Mouse (Mus musculus) liver, embryonic 12.5 days (tissue): ENCODE measurements at regions not wholly inside any gene's neighbourhood (a gene's known extent, or its start where the extent isn't known, plus 50 kb on each side); places are given as distances from the start of the nearest gene placed in this dataset.

Experiments used
- ATAC-seq: fragments of 200-750 bp; cut with Nextera tagmentation; 2 replicates; pipeline ENCODE4 v1.8.0; 2017; ENCODE audit warnings: moderate number of reproducible peaks, mild to moderate bottlenecking, moderate library complexity
- H3K27ac ChIP-seq: fragments of 300-500 bp; sonication (generic); 2 replicates; pipeline ENCODE4 v1.5.1; 2016; ENCODE audit warnings: mild to moderate bottlenecking
- H3K27me3 ChIP-seq: fragments of 300-500 bp; sonication (generic); replicated peaks from 2 replicates; pipeline ENCODE4 v1.6.1; 2016; ENCODE audit warnings: mild to moderate bottlenecking, moderate library complexity
- H3K36me3 ChIP-seq: fragments of 300-500 bp; sonication (generic); 2 replicates; pipeline ENCODE4 v1.6.1; 2016; ENCODE audit warnings: mild to moderate bottlenecking, moderate library complexity
- H3K4me1 ChIP-seq: fragments of 300-500 bp; sonication (generic); 2 replicates; pipeline ENCODE4 v1.6.1; 2016
- H3K4me2 ChIP-seq: fragments of 300-500 bp; sonication (generic); 2 replicates; pipeline ENCODE4 v1.6.1; 2016; ENCODE audit warnings: mild to moderate bottlenecking, moderate library complexity
- H3K4me3 ChIP-seq: fragments of 300-500 bp; sonication (generic); 2 replicates; pipeline ENCODE4 v1.5.1; 2016; ENCODE audit warnings: mild to moderate bottlenecking, moderate library complexity
- H3K9ac ChIP-seq: fragments of 300-500 bp; sonication (generic); 2 replicates; pipeline ENCODE4 v1.6.1; 2016; ENCODE audit warnings: mild to moderate bottlenecking, moderate library complexity
- H3K9me3 ChIP-seq: fragments of 300-500 bp; sonication (generic); replicated peaks from 2 replicates; pipeline ENCODE4 v1.6.1; 2016; ENCODE audit warnings: mild to moderate bottlenecking, moderate library complexity
- WGBS: fragments of 180-500 bp; shearing (Covaris S2); methylation state at CpG from one replicate; pipeline ENCODE4 v1.1.7; 2016; ENCODE audit not compliant: insufficient replicate concordance; 5-methylcytosine and 5-hydroxymethylcytosine counted together

DNA sequence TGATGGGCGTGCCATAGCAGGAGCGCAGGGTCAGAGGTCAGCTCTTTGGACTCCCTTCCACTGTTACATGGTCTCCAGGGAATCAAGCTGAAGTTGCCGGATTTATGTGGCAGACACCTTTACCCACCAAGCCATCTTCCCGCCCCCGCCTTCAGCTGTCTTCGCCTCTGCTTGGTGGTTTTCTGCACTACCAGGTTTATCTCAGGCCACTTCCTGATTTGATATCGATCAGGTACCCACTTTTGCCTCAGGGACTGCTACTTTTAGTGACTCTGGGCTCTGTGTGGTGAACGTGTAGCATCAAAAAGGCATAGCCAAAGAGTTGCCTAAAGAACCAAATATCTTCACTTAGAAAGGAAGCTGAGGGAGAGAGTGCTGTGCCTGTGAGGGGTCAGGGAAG is 75.5 kb upstream of the Mrps10 start:
- Histone ChIP-seq H3K27ac (no peak overlapping the region), H3K36me3 (peaks cover 2% of the 10 kb centered on the region; the same call in 1 of the 2 replicates), H3K9ac (no peak overlapping the region), H3K4me3 (no peak overlapping the region), H3K27me3 (no peaks in the 10 kb centered on the region), H3K4me1 (peaks cover 50% of the 10 kb centered on the region), H3K9me3 (no peaks in the 10 kb centered on the region), H3K4me2 (no peak overlapping the region)
- no peak for ATAC-seq
- WGBS: 45% methylated on average over 8 of the region's 8 CpGs

DNA sequence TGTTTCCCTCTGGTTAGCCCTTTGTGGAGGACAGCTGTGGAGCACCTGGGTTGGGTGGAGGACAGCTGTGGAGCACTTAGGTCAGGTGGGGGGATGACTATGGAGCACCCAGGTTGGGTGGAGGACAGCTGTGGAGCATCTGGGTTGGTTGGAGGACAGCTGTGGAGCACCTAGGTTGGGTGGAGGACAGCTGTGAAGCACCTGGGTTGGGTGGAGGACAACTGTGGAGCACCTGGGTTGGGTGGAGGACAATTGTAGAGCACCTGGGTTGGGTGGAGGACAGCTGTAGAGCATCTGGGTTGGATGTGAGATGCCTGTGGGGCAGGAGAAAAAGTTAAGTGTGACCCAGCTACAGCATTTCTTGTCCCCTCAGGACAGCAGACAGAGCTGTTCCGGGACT is 77.1 kb upstream of the Mrps10 start:
- 70% methylated on average over 1 of the region's 1 CpGs for WGBS
- Histone ChIP-seq H3K9me3 (no peaks in the 10 kb centered on the region), H3K4me2 (no peak overlapping the region), H3K27me3 (no peaks in the 10 kb centered on the region), H3K36me3 (peaks cover 9% of the 10 kb centered on the region; the same call in 1 of the 2 replicates), H3K4me3 (no peak overlapping the region), H3K9ac (no peak overlapping the region), H3K4me1 (peaks cover 44% of the 10 kb centered on the region), H3K27ac (no peak overlapping the region)
- ATAC-seq: no peak

DNA sequence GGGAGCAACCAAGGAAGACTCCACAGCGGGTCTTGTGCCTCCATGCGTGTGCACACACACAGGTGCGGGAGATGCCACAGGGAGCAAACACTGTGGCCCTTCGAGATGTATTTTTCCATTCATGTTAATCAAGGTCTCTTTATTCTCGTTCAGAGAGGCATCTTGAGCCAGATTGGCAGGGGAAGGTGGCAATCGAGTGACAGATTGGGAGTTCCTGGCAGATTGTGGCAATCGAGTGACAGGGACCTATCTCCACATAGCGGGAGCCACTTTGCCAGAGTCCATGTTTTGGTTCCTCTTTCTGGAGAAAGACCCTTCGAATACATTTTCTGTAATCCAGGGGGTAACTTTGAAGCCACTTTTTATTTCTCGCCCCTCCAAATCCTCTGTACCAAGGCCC is 83.1 kb upstream of the Mrps10 start:
- no peak overlapping the region for H3K4me2 ChIP-seq
- no peaks in the 10 kb centered on the region for H3K9me3 ChIP-seq
- H3K27me3 ChIP-seq: no peaks in the 10 kb centered on the region
- H3K27ac ChIP-seq: no peak overlapping the region
- H3K4me3 ChIP-seq: no peak overlapping the region
- peaks cover 9% of the 10 kb centered on the region; the same call in 1 of the 2 replicates for H3K36me3 ChIP-seq
- ATAC-seq: no peak
- no peak overlapping the region for H3K9ac ChIP-seq
- H3K4me1 ChIP-seq: 0 out of 2 replicates have a peak, but pooled peaks cover 2% of the 10 kb centered on the region
- 67% methylated on average over 10 of the region's 10 CpGs for WGBS

DNA sequence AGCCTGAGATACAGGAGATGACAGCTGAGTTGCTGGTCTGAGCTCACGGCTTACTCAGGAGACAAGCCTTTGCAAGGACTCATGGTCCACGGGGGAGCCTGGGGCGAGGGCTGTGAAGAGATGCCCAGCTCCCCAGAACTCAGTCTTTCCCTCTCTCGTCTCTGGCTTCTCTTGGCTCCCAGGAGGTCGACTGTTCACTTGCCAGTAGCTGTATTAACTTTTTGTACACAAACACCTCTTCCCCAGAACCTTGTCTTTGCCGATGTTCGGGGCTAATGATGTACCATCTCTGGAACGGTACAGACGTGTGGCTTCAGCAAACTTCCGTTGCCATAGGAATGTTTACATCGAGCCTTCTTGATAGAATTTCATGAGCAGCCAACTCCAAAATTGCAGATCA is 84.5 kb upstream of the Mrps10 start:
- Histone ChIP-seq H3K36me3 (peaks cover 9% of the 10 kb centered on the region; the same call in 1 of the 2 replicates), H3K4me3 (no peak overlapping the region)
- 74% methylated on average over 11 of the region's 11 CpGs for WGBS

DNA sequence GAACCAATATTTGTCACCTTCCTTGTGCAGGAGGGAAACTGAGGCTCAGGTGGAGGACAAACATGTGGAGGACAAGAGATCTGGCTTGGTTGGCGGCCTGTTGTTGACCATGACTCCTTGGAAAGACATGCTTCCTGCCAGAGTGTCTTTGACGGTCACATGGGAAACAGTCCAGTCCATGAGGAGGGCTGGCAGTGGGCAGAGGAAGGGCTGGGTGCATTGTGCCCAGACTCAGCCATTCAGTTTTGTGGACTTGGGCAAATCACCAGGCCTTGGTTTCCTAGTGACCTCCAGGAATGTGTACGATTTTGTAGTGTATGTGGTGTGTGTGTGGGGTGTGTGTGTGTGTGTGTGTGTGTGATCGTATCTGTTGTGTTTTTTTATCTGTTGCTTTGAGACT is 85.5 kb upstream of the Mrps10 start:
- peaks cover 7% of the 10 kb centered on the region; the same call in 1 of the 2 replicates for H3K36me3 ChIP-seq
- H3K27me3 ChIP-seq: no peaks in the 10 kb centered on the region
- WGBS: 76% methylated on average over 4 of the region's 4 CpGs
- H3K4me2 ChIP-seq: no peak overlapping the region
- H3K4me1 ChIP-seq: peaks cover 9% of the 10 kb centered on the region
- no peak overlapping the region for H3K9ac ChIP-seq
- no peak overlapping the region for H3K4me3 ChIP-seq
- no peak for ATAC-seq
- H3K9me3 ChIP-seq: no peaks in the 10 kb centered on the region
- no peak overlapping the region for H3K27ac ChIP-seq

More for the DNA sequence above, 84.5 kb upstream of the Mrps10 start:
- ATAC-seq: no peak
- Histone ChIP-seq H3K27ac (no peak overlapping the region), H3K27me3 (no peaks in the 10 kb centered on the region), H3K9me3 (no peaks in the 10 kb centered on the region), H3K9ac (no peak overlapping the region), H3K4me1 (peaks cover 4% of the 10 kb centered on the region), H3K4me2 (no peak overlapping the region)

DNA sequence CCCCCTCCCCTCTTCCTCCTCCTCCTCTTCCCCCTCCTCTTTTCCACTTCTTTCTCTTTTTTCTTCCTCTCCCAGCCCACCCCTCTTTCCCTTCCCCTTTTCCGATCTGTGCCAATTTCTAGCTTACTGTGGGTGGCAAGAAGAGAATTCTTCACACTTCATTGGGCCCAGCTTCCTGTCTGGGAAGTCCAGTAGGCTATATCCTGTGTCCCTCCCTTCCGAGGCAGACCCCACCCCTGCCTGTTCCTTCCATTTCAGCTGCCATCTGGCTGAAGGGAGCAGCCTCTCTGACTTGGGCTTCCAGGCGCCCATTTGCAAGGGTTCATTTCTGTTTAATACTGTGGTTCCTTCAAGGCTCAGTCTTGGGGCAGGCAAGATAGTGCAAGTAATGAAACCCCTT is 86.2 kb upstream of the Mrps10 start:
- no peak for ATAC-seq
- 45% methylated on average over 3 of the region's 3 CpGs for WGBS
- no peaks in the 10 kb centered on the region for H3K27me3 ChIP-seq
- no peak overlapping the region for H3K27ac ChIP-seq
- no peak overlapping the region for H3K4me3 ChIP-seq
- peaks cover 6% of the 10 kb centered on the region; the same call in 1 of the 2 replicates for H3K36me3 ChIP-seq
- no peaks in the 10 kb centered on the region for H3K9me3 ChIP-seq
- no peak overlapping the region for H3K4me2 ChIP-seq
- peaks cover 16% of the 10 kb centered on the region for H3K4me1 ChIP-seq
- no peak overlapping the region for H3K9ac ChIP-seq

DNA sequence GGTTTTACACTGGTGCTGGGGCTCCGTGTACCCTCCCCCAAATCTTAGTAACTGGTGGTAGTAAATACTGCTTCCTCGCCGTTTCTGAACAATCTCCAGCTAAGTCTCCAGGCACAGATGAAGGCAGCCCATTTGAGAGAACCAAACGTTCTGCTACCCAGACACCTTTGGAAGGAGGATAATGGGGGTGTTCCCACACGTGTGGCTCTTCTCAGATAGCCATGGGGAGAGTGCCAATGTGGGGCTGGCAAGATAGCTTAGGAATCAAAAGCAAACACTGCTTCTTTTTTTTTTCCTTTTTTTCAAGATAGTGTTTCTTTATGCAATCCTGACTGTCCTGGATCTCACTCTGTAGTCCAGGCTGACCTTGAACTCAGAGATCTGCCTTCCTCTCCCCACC is 90.8 kb upstream of the Mrps10 start:
- H3K4me3 ChIP-seq: no peak overlapping the region
- ATAC-seq: no peak
- H3K9me3 ChIP-seq: no peaks in the 10 kb centered on the region
- H3K36me3 ChIP-seq: peaks cover 9% of the 10 kb centered on the region; the same call in 1 of the 2 replicates
- 52% methylated on average over 5 of the region's 5 CpGs for WGBS
- H3K27me3 ChIP-seq: no peaks in the 10 kb centered on the region
- peaks cover 59% of the 10 kb centered on the region for H3K4me1 ChIP-seq
- H3K4me2 ChIP-seq: no peak overlapping the region
- H3K27ac ChIP-seq: no peak overlapping the region
- no peak overlapping the region for H3K9ac ChIP-seq

DNA sequence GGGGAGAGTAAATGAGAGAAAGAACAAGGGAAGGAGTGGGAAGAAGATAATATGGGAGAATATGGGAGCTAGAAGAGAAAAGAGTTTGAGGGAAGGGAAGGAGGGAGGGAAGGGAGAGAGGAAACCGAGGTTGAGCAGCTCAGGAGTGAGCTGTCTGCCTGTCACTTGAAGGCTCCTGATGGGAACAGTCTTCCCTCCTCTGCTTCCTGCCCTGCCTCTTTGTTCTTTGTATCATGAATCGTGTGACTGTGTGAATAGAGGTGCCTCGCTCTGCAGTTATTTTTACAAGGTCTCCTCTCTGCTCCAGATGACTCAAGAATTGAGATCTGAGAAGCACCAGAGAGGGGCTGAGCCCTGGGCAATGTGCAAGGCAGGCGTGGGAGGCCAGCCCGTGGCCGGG is 92.0 kb upstream of the Mrps10 start:
- 67% methylated on average over 6 of the region's 6 CpGs for WGBS
- Histone ChIP-seq H3K4me3 (no peak overlapping the region), H3K27me3 (no peaks in the 10 kb centered on the region), H3K4me1 (peaks cover 71% of the 10 kb centered on the region), H3K36me3 (peaks cover 9% of the 10 kb centered on the region; the same call in 1 of the 2 replicates), H3K4me2 (no peak overlapping the region), H3K27ac (no peak overlapping the region), H3K9me3 (no peaks in the 10 kb centered on the region), H3K9ac (no peak overlapping the region)
- ATAC-seq: no peak

DNA sequence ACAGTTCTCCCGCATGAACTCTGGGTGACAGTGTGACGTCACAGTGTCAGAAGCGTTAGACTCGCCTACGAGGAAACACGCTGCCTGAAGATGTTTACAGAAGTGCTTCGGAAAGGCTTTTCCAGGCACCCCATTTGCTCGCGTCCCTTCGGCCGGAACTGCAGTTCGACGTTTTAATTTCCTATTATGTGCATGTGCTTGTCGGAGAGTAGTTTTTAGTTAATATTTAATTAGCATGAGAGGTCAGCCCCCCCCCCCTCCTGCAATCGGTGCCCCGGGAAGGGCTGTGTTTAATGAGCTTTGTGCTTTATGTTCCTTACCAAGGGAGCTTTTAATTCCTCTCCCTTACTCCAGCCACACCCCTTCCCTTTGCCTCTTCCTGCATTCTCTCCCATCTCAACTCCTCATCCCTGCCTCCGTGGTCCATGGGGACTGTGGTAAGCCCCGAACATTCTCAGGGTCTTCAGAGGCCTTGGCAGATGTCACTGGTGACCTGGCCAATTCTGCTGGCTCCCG is 92.8 kb upstream of the Mrps10 start:
- H3K9me3 ChIP-seq: no peaks in the 10 kb centered on the region
- peaks cover 9% of the 10 kb centered on the region; the same call in 1 of the 2 replicates for H3K36me3 ChIP-seq
- H3K27me3 ChIP-seq: no peaks in the 10 kb centered on the region
- H3K4me2 ChIP-seq: no peak overlapping the region
- H3K4me3 ChIP-seq: no peak overlapping the region
- 78% methylated on average over 19 of the region's 19 CpGs for WGBS
- no peak overlapping the region for H3K27ac ChIP-seq
- no peak overlapping the region for H3K9ac ChIP-seq
- ATAC-seq: no peak
- H3K4me1 ChIP-seq: peaks cover 71% of the 10 kb centered on the region

DNA sequence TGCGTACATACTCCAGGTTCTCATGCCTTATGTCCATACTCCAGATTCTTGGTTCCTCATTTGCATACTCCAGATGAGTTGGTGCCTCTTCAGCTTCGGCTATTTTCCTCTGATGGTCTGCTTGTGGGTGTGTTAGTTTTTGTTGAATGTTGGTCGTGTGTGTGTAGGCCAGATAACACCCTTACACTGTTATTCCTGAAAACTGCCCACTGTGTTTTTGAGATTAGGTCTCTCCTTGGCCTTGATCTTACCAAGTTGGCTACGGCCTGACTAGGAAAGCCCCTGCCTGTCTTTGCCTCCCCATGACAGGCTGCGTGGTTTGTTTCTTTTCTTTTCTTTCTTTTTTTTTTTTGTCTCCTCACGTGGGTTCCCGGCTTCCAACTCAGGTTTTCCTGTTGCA is 95.4 kb upstream of the Mrps10 start:
- 23% methylated on average over 7 of the region's 7 CpGs for WGBS
- Histone ChIP-seq H3K9ac (no peak overlapping the region), H3K27ac (peak overlapping the region; percentile 76), H3K4me3 (no peak overlapping the region), H3K4me1 (peaks cover 63% of the 10 kb centered on the region), H3K36me3 (peaks cover 9% of the 10 kb centered on the region; the same call in 1 of the 2 replicates), H3K4me2 (peak overlapping the region; percentile 54), H3K9me3 (0 out of 2 replicates have a peak, but pooled peaks cover 1% of the 10 kb centered on the region), H3K27me3 (no peaks in the 10 kb centered on the region)
- peak; percentile 87 for ATAC-seq

DNA sequence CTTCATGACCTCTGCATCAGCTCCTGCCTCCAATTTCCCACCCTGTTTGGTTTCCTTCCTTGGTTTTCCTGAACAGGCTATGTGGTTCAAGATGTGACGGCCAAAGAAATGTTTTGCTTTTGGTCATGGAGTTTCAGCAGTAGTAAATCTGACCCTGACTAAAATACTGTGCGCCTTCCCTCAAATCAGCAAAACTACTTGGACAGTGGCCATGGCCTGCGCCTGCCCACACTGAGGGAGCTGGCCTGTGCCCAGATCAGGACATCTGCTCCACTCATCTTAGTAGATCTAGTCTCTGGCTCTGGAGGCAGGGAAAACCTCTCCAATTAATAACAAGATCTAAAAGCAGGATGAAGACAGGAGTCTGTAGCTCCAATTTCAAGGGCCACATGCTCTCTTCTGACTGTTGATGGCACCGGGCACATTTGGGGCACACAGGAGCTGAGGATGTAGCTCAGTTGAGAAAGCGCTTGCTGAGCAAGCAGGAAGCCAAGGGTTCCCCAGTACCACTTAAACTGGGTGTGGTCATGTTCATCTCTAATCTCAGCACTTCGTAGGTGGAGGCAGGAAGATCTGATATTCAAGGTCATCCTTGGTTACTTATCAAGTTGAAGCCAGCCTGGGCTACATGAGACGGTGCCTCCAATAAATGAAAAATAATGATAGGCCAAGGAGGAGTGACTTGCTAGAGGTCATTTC is 96.6 kb upstream of the Mrps10 start:
- Histone ChIP-seq H3K4me2 (0 out of 2 replicates have a peak overlapping the region, but pooled peaks have one; percentile 13), H3K36me3 (peaks cover 8% of the 10 kb centered on the region), H3K4me3 (no peak overlapping the region), H3K9me3 (peaks cover 12% of the 10 kb centered on the region; the same call in 1 of the 2 replicates), H3K27ac (no peak overlapping the region), H3K9ac (no peak overlapping the region), H3K4me1 (peaks cover 51% of the 10 kb centered on the region), H3K27me3 (no peaks in the 10 kb centered on the region)
- peak; percentile 42 for ATAC-seq
- WGBS: 67% methylated on average over 7 of the region's 7 CpGs

DNA sequence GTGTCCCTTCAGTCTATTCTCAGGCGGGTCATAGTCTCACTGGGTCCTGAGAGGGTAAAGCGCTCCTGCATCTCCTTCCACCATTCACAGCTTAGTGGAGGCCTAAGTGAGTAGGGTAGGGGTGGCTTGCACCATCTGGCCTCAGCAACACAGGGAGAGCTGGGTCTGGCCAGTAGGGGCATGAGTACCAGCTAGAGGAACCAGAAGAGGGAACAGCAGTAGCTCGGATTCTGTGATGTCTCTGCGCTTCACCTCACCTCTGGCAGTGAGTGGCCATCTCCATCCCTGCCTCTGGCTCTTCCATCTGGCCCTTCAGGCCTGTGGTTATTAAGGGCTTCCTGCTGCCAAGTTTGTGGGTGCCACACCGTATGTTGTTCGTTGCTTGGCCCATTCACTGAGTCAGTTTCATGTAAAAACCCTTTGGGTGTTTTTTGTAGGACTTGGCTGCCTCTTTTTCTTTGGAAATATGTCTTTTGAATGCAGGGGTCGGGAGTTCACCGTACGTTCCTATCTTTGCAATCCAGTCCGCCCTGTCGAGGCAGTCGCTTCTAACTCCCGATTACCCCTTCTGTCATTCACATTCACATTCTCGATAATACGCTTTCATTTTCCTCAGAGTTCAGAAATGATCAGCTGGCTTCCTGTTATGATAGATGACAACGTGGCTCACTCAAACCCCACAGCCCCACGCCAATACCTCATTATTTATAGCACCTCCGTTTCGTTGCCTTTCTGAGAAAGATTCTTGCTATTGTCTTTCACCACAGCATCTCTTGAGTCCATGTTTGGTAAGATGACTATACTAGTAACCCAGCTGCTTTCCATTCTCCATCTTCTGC is 99.4 kb upstream of the Mrps10 start:
- no peak overlapping the region for H3K27ac ChIP-seq
- H3K27me3 ChIP-seq: no peaks in the 10 kb centered on the region
- no peak overlapping the region for H3K4me2 ChIP-seq
- no peak for ATAC-seq
- H3K4me3 ChIP-seq: no peak overlapping the region
- peaks cover 26% of the 10 kb centered on the region for H3K4me1 ChIP-seq
- H3K9me3 ChIP-seq: peaks cover 12% of the 10 kb centered on the region; the same call in 1 of the 2 replicates
- no peak overlapping the region for H3K9ac ChIP-seq
- peaks cover 4% of the 10 kb centered on the region; the same call in 1 of the 2 replicates for H3K36me3 ChIP-seq
- 77% methylated on average over 19 of the region's 19 CpGs for WGBS
